Mouse (Mus musculus): ENCODE data around the gene Wdfy4.

Gene Wdfy4

DNA sequence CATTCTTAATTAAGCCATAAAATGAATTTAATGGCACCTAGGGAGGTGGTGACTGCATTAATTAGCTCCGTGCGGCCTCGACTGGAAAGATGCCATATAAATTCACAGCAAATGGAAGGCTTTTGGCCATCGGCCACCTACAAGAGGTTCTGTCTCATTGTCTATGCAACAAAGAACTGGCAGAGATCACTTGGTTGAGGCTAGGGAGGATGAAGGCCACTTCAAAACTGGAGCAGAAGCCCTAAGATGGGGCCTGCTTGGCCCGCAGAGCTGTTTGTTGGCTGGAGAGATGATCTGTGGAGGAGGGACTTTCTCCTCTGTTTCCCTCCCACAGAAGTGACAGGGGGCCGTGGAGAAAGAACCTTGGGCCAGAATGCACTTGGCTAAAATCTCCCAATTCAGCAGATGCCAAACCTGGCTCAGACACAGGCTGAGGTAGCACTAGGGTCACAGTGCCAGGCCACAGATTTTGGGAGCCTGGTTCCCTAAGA is 103.9 kb downstream of the Wdfy4 start:
- no peak for ATAC-seq (ENCODE audit: low TSS enrichment)

DNA sequence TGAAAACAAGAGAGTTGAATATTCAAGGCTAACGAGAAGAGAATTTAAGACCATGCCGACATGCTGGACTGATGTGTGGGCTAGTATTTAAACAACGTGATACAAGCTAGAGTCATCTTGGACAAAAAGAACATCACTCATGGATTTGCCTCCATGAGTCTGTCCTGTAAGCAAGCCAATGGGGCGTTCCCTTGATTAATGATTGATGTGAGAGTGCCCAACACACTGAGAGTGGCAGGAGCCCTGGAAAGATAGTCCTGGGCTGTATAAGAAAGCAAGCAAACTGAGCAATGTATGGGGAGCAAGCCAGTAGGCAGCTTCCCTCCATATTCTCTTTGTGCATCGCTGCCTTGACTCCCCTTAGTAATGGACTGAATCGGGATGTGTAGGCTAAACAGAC is 106.7 kb downstream of the Wdfy4 start:
- ATAC-seq (ENCODE audit: low TSS enrichment), result peak; percentile 21; the same call in 1 of the 2 replicates

DNA sequence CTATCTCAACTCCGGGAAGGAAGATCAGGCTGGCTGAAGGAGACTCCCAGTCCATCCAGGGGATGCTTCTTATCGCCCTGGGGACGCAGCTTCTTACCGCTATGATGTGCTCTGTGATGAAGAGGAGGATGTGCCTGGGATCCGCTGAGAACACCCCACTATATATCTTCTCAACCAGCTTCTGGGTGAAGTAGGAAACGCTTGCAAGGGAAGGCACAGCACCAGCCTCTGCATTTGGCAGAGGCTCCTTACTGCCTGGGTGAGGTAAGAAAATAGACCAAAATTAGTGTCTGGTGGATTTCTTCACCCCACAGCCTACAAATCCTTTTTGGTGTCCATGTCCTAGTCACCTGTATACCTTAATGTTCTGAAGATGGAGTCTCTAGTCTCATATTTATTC is 107.2 kb downstream of the Wdfy4 start:
- ATAC-seq (ENCODE audit: low TSS enrichment), result peak; percentile 94

DNA sequence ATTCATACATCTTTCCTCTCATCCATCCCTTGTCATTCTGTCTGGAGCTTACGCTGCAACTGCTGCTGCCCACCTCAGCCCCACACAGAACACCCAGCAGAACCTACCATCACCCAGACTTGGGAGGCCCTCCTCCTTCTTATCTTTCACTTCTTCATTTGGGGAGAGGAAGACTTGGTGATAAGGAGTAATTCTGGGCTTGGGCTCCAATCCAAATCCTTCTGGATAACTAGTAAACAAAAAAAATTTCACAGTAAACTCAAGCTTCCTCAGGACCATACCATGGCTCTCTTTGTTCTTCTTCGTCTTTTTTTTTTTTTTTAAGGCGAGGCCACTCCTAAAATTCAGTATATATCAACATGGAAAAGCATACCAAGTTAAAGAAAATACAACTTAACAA is 112.0 kb downstream of the Wdfy4 start:
- no peak for ATAC-seq (ENCODE audit: low TSS enrichment)

DNA sequence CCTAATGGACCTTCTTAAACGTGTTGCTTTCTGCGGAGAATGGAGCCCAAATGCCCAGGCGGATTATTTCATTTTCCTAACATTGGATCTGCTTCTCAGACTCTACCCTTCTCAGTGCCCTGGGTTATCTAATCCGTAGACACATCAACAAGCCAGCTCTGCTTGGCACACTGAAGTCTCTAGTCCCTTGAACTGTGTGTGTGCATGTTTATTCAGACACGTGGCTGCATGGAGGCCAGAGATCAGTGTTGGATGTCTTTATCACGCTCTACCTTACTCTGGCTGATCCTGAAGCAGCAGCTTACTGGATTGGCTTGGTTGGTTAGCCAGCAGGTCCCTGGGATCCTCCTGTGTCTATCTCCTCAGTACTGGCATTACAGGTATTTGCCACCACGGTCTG is 113.0 kb downstream of the Wdfy4 start:
- no peak for ATAC-seq (ENCODE audit: low TSS enrichment)

DNA sequence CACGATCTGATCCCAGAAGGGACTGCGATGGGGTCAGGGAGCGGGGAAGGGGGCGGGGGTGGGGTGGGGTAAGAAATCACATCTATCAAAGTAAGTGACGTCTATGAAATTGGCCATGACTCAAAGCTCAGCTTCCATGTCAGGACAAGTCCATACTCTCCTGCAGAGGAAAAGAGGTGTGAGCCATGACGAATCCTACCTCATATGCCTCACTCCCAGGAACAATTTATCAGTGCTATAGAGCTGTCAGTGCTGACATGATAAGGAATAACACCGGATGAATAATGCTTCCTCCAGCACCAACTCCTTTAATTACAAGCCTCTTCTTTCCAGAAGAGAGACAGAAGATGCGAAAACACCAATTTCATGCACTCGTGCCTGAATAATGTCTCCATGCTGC is 117.6 kb downstream of the Wdfy4 start:
- ATAC-seq (ENCODE audit: low TSS enrichment), result no peak

DNA sequence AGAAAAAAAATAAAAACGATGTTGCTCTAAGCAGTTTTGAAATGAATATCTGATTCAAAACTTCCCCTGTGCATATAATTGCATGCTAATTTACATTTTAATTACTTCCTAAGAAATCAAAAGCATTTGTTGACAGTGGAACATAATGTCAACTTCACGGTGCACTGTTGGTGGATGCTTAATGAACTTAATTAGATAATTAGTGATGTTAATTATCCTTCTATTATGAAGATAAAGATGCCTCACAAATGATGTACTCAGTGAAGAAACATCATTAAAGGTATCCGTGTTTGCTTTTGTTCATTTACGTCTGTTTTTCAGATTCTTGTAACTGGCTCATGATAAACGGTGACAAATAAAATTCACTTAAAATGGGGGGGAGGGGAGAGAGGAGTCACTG is 122.3 kb downstream of the Wdfy4 start:
- no peak for ATAC-seq (ENCODE audit: low TSS enrichment)

DNA sequence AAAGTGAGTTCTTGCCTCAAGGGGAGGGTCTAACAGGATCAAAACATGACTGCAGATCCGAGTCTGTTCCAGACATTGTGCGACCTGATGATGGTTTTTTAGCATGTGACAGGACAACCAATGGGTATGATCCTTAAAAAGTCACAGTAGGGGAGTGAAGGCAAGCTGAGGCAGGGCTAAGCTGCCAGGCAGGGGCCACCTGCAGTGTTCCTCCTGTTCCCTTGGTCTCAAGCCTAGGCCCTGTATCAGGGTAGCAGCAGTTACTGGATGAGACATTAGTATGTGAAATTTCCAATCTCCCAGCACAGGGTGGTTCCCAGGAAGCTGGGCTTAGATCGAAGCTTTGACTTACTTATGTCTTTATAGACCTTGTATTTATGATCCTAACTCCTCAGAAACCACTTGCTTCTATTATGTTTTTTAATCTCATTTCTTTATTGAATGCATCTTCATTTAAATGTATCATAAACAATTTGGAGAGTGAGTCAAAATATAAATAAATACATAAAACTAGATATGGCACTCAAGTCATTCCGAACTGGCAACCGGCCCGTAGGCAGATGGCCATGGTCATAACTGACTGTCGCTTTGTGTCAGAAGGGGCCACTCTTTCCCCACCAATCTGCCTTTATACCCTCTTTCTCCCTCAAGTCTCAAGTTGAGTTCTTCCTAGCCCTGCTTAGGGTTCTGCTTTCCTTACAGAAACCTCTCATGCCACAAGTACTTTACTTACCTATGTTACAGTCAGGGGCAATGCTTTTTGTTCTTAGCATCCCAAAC is 126.2 kb downstream of the Wdfy4 start:
- ATAC-seq (ENCODE audit: low TSS enrichment), result no peak

DNA sequence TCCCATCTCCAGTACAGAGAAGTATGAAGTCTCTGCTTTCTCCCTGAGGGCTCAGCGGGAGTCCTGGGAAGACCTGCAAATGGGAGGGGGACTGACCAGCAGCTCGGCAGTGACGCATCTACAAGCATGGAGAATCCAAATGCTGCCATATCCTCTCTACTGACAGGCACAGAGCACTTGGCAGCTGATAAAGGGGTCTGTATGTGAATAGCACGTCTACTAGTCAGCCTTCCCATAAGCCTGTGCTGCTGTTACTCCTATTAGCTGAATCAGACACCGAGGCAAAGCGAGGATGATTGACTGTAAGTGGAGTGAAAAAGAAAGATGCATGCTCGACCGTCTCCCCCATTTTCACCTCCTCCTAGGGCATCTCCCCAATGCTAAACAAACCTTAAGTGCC is 131.9 kb downstream of the Wdfy4 start:
- ATAC-seq (ENCODE audit: low TSS enrichment), result no peak

DNA sequence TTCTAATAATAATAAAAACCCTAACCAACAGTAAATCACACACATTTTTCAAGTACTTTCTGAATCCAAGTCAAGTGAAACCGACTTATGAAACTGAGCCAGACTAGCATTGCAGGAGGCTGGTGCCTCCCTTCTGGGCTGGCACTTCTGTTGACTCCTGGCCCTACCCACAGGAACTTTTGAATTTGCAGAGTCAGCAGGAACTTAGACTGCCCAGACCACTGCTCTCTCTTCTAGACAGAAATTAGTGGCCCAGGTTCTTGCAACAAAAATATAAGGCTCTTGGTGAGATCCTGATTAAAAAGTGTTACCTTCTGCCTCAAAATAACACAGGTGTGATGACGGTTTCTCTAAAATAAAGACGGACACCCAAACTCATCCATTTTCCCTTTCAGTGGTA is 140.1 kb downstream of the Wdfy4 start:
- ATAC-seq (ENCODE audit: low TSS enrichment), result no peak

DNA sequence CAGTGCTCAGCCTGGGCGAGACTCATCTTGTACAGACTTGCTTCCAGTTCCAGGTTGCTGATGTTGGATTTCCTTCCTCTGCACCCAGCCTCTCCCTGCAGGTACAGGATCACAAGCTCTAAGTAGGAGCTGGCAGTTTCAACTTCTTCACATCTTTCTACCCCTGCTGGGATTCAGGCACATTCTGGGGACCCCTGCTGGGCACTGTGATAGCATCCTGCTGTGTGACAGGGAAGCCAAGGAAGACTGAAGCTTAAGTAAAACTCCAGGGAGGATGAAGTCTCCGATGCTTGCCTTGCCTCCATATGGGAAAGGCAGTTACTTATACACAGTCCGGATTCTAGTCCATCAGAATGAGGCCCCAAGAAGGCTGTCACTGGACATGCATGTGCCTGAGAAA is 148.5 kb downstream of the Wdfy4 start:
- ATAC-seq (ENCODE audit: low TSS enrichment), result no peak

DNA sequence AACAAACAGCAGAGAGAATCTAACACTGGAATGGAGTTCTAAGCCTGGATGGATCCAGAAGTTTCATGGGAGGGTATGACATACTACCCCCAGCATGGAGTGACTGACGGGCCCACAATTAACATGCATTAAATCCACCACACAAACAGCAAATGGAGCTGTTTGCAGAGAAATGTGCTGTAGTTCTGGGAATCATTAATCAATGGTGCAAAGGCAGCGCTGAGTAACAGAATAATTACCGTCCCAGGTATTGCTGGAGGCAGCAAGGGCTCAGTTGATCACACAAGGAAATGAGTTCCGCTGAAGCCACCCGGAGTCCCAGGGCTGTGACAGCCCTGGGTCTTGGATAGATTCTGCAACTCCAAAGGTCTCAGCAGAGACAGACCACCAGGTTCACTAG is 149.9 kb downstream of the Wdfy4 start:
- no peak for ATAC-seq (ENCODE audit: low TSS enrichment)

DNA sequence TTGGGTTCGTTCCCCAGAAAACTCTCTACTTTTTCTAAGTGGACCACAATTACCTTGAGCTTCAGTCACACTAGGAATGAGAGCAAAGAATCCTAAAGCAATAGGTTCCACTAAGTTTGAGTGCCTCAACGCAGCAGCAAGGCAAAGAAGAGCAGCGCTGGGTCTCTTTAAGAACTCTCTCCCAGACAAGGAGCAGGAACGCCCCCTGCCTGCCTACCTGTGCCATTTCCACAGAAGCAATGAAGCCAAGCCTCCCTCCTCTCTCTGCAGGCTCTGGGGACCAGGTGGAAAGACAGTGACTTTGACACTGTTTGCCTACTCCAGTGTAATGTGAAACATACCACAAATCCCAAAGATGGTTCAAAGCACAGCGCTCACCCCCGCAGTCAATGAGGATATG is 151.9 kb downstream of the Wdfy4 start:
- peak; percentile 79 for ATAC-seq (ENCODE audit: low TSS enrichment)

DNA sequence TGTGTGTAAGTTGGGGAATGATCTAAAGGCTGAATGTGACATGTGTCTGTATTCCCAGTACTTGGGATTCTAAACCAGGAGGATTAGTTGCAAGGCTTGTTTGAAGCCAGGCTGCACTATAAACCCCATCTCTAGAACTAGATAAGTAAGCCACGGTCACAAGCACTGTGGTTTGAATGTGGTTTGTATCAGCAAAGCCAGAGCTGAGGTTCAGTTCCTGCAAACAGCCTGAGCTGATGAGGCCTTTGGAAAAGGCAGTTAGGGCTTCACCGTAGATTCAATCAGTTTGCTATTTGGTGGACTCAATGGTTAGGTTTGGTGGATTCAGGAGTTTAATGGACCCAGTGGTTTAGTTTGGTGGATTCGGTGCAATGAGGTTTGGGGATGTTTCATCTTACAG is 154.5 kb downstream of the Wdfy4 start:
- ATAC-seq (ENCODE audit: low TSS enrichment), result no peak

DNA sequence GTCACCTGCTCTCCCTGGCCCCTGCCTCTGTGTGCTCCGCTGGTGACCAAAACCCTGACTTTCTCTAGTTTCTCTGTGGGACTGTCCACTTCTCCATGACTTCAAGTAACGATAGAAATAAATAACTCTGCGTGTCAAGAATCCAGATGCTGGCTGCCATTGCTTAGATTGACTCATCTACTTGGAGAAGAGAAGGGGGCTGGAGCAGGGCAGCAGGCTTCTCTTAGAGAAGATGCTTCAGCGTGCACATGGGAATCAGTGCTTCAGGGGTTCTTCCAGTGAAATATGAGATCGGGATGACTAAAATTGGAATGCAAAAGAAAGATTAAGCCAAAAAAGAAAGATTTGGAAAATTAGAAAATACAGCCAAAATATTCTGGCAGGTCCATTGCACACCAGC is 165.7 kb downstream of the Wdfy4 start:
- no peak for ATAC-seq (ENCODE audit: low TSS enrichment)

DNA sequence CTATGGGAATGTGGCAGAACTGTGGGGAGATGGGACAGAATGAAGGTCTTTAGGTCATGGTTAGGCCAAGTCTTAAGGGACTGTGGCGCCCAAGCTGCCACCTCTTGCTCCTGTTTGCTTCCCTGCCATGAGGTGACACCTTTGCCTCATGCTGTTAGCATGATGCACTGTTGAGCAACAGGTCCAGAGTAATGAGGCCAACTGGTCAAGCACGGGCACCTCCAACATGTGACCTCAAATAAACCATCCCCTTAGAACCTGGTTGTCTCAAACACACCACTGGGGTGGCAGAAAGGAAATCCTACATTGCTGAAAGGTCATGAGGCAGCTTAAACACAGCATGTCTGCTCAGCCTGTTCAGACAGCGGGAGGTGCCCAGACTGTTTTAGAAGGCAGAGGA is 166.3 kb downstream of the Wdfy4 start:
- no peak for ATAC-seq (ENCODE audit: low TSS enrichment)

DNA sequence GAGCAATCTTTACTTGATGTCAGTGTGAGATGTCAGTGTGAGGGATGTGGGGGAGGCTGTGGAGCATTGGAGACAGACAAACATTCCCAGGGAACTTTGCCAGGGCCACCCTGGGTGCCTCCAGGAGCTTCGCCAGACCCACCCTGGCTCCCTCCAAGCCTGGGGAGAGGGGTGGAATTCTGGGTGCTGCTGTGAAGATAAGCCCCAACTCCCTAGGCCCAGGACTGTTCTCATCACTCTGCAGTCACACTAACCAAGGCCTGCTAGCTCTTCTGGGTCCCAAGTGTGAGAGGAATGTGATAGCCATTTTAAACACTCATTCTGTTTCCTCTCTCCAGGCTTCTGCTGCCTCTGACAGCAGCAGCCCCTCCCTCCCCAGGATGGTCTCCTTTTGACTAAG is 177.7 kb downstream of the Wdfy4 start:
- ATAC-seq (ENCODE audit: low TSS enrichment), result no peak

DNA sequence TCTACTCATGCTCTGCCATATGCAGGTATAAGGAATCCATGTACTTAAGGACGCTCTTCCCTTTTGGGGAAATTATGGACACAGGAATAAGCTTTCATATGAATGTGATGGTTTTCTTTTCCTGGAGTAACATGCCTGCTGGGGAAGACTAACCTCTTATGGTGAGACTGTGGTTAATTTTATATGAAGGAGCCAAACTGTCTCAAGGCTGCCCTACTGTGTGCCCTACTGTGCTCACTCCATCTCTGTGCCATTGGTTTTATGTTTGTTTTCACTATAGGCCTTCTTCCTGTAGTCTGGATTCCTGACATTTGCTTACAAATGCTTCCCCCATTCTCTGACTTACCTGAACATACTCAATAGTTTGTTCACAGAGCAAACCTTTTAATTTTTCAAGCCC is 180.2 kb downstream of the Wdfy4 start:
- no peak for ATAC-seq (ENCODE audit: low TSS enrichment)

DNA sequence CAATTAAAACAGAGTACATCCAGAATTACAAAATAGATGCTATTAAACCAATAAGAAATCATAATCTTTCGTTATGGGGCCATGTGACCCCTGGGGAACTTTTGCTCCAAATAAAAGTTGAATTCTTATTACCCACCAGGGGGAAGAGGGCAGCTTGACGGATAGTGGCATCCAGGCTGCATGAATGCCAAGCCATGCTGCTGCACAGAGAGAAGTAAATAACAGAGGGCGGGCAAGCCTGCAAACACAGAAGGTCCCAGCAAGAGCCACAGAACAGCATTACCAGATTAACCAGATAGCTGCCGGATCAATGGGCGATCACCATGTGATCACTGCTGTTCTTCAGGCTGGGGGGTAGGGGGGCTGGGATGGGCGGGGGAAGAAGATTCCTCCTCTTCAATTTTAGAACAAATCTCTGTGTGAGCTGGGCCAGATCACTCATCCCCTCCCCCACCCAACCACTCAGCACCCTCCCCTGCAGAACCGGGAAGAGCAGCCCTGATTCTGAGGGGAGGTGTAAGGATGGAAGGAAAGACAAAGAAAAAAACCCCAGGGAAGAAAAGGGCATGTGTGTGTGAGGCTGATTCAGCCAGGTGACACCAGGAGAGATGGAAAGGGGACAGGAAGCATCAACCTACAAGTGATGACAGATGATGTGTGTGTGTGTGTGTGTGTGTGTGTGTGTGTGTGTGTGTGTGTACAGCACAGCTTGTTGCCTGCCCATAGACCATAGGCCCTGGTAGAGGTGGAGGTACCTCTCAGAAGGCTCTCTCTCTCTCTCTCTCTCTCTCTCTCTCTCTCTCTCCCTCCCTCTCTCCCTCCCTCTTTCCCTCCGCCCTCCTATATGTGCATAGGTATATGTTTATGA is 185.0 kb downstream of the Wdfy4 start:
- no peak for ATAC-seq (ENCODE audit: low TSS enrichment)

DNA sequence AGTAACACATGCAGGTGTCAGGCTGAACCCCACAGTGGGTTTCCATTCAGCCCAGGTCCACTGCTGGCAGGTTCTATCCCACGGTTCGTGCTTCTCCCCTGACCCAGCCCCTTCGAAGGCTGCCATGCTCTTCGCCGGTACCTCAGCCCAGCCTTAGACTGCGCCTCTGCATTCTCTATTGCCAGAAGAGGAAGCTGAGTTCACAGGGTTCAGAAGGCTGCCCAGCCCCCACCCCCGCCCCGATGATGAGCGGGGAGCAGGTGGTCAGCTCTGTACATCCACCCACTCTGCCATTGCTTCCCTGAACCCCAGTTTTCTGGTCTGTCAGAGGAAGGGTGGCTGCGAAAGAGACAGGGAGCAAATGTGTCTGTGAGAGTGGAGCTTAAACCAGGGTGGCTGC is 185.8 kb downstream of the Wdfy4 start:
- no peak for ATAC-seq (ENCODE audit: low TSS enrichment)

DNA sequence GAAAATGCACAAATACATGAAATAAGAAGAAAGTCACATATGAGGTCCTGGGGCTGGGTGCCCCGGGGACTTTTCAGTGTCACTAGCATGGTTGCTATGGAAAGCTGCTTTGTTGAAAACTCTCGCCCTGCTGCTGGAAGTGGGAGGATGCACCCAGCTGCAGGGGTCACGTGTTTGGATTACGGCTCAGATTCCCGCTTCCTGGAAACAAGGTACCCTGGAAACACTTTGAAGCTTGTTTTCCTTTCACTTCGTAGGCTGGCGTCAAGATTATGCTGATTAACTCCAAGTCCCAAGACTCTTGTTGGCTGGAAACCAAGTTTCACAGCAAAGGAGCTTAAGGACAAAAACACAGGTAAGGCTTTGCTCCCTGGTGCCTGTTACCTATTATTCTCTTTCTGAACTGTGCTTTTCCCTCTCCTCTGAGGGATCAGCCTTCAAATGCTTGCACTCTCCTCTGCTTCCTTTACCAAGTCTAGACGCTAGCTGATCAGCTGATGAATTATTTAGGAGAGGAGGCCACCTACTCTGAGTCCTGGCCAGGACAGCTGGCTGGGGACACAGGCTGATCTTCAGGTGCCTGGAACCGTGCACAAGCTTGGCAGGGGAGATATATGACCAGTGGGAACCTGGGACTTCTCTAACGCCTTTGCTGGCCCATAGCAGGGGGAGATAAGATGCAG is 190.2 kb downstream of the Wdfy4 start:
- 0 out of 2 replicates have a peak, but pooled peaks have one; percentile 34 for ATAC-seq (ENCODE audit: low TSS enrichment)

DNA sequence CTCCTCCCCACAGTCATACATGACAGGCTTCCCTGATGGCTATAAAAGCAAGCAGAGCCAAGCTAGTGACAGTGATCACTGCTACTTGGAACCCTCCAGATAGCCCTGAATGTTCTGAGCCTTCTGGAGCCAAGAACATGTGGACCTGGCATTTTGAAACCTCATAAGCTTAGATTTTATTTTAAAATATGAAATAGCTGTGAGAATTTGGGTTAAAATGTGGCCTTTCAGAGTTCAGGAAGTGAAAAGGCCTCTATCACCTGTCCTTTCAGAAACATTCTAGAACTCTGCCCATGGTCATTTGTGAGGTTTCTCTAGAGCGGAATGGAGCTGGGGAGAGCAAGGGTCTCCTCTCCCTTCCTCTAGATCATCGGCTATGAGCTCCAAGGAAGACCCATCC is 194.2 kb downstream of the Wdfy4 start, which contains the start of gene Lrrc18:
Gene Lrrc18 (plus strand): TSS at position 301 of the 400 bp plus-strand sequence.
- ATAC-seq (ENCODE audit: low TSS enrichment), result no peak
